Mouse (Mus musculus) kidney, adult 2 months (tissue): ENCODE measurements around the gene Gm7694. TPM values are rescaled to one million over a fixed set of nuclear protein-coding genes. Genes with fewer than 3 reads are reported as not detected.
A peak's percentile ranks its signal among the peaks of the same experiment; 100 is the strongest.

ENCODE experiments used
- DNase-seq: peaks from one replicate; pipeline ENCODE4 v3.0.0; 2021
- H3K27ac ChIP-seq: fragments of 200-500 bp; 2 replicates; pipeline ENCODE4 v1.5.1; 2012; ENCODE audit warnings: low read depth, low read length, control low read depth, inconsistent platforms; ENCODE audit not compliant: insufficient read depth
- H3K27me3 ChIP-seq: fragments of 200-500 bp; replicated peaks from 2 replicates; pipeline ENCODE4 v1.6.1; 2012; ENCODE audit warnings: mild to moderate bottlenecking, moderate library complexity, low read length, inconsistent platforms; ENCODE audit not compliant: control insufficient read depth, insufficient read depth
- H3K36me3 ChIP-seq: fragments of 200-500 bp; 2 replicates; pipeline ENCODE4 v1.6.1; 2012; ENCODE audit warnings: mild to moderate bottlenecking, moderate library complexity, low read length, inconsistent platforms; ENCODE audit not compliant: control insufficient read depth, insufficient read depth
- H3K4me1 ChIP-seq: fragments of 200-500 bp; 2 replicates; pipeline ENCODE4 v1.6.1; 2011; ENCODE audit warnings: low read length; ENCODE audit not compliant: control insufficient read depth, insufficient read depth
- H3K4me3 ChIP-seq: fragments of 200-500 bp; 2 replicates; pipeline ENCODE4 v1.5.1; 2011; ENCODE audit warnings: mild to moderate bottlenecking, low read depth, low read length, control low read depth; ENCODE audit not compliant: insufficient read depth
- CTCF ChIP-seq: fragments of 200-500 bp; conservative IDR thresholded peaks from 2 replicates; pipeline ENCODE4 v1.5.1; 2011; ENCODE audit warnings: low read depth, mild to moderate bottlenecking, control low read depth, low read length, moderate library complexity, mixed read lengths; ENCODE audit not compliant: insufficient read depth, insufficient read length
- POLR2A ChIP-seq: fragments of 200-500 bp; IDR thresholded peaks from one replicate; pipeline ENCODE4 v1.6.1; 2011; ENCODE audit warnings: low read depth, low read length, control low read depth
- WGBS: fragments of 180-500 bp; shearing (Covaris S2); methylation state at CpG from one replicate; pipeline ENCODE4 v1.1.7; 2018; 5-methylcytosine and 5-hydroxymethylcytosine counted together
- polyA plus RNA-seq: library from polyadenylated mRNA; depleted of rRNA; stranded (reverse); fragments of >200 nt; gene quantifications from 2 replicates; pipeline ENCODE4 v1.2.3, GENCODE M21; 2012

Gene Gm7694
- polyA plus RNA-seq, 1 experiment, result 14.5 TPM

GRCm38 (mm10) chr1:170292239-170292951 is 13.7 kb downstream of the Gm7694 start:
- Histone ChIP-seq H3K4me3 (no peak overlapping the region), H3K36me3 (no peaks in the 10 kb centered on the region), H3K27ac (peak overlapping the region; percentile 0; the same call in 1 of the 2 replicates), H3K27me3 (no peaks in the 10 kb centered on the region), H3K4me1 (peaks cover 5% of the 10 kb centered on the region; the same call in 1 of the 2 replicates)
- peak; percentile 79 for DNase-seq
- TF ChIP-seq CTCF (peak; percentile 30; the same call in 1 of the 2 replicates), POLR2A (no peak)
- WGBS, result 18% methylated on average over 9 of the region's 9 CpGs

GRCm38 (mm10) chr1:170282415-170283129 is 23.6 kb downstream of the Gm7694 start:
- no peaks in the 10 kb centered on the region for H3K4me1 ChIP-seq
- WGBS, result 82% methylated on average over 4 of the region's 4 CpGs
- no peaks in the 10 kb centered on the region for H3K36me3 ChIP-seq
- DNase-seq, result peak; percentile 6
- no peak for TF ChIP-seq POLR2A
- no peak overlapping the region for H3K4me3 ChIP-seq
- H3K27me3 ChIP-seq, result no peaks in the 10 kb centered on the region
- H3K27ac ChIP-seq, result no peak overlapping the region

GRCm38 (mm10) chr1:170277016-170277415 is 29.1 kb downstream of the Gm7694 start, which contains the start of gene Sh2d1b1:
Gene Sh2d1b1, plus strand, starts transcription at chr1:170277320.
- WGBS, result 77% methylated on average over 3 of the region's 3 CpGs
- Histone ChIP-seq H3K4me3 (no peak within 1 kb of the TSS), H3K27ac (no peak within 1 kb of the TSS), H3K27me3 (no peaks in the 10 kb centered on the region), H3K4me1 (no peaks in the 10 kb centered on the region), H3K36me3 (no peaks in the 10 kb centered on the region)
- TF ChIP-seq CTCF (no peak), POLR2A (no peak)
- peak; percentile 14 for DNase-seq

GRCm38 (mm10) chr1:170273252-170273651 is 32.9 kb downstream of the Gm7694 start:
- TF ChIP-seq POLR2A (no peak), CTCF (no peak)
- Histone ChIP-seq H3K27me3 (no peaks in the 10 kb centered on the region), H3K27ac (no peak overlapping the region), H3K36me3 (no peaks in the 10 kb centered on the region), H3K4me3 (no peak overlapping the region), H3K4me1 (no peaks in the 10 kb centered on the region)
- no peak for DNase-seq

GRCm38 (mm10) chr1:170270696-170271095 is 35.4 kb downstream of the Gm7694 start:
- no peaks in the 10 kb centered on the region for H3K36me3 ChIP-seq
- 63% methylated on average over 4 of the region's 4 CpGs for WGBS
- no peak overlapping the region for H3K4me3 ChIP-seq
- no peak for TF ChIP-seq CTCF
- TF ChIP-seq POLR2A, result no peak
- no peak for DNase-seq
- no peaks in the 10 kb centered on the region for H3K27me3 ChIP-seq
- H3K4me1 ChIP-seq, result no peaks in the 10 kb centered on the region
- H3K27ac ChIP-seq, result no peak overlapping the region

- no peaks in the 10 kb centered on the region for H3K4me1 ChIP-seq
- no peaks in the 10 kb centered on the region for H3K36me3 ChIP-seq
- H3K27ac ChIP-seq, result no peak overlapping the region
- no peak for DNase-seq
- no peaks in the 10 kb centered on the region for H3K27me3 ChIP-seq
- 83% methylated on average over 6 of the region's 6 CpGs for WGBS
- TF ChIP-seq CTCF (no peak), POLR2A (no peak)
- no peak overlapping the region for H3K4me3 ChIP-seq
Observed at GRCm38 (mm10) chr1:170270281-170270680, 35.9 kb downstream of the Gm7694 start.

- no peaks in the 10 kb centered on the region for H3K27me3 ChIP-seq
- H3K36me3 ChIP-seq, result no peaks in the 10 kb centered on the region
- TF ChIP-seq CTCF (no peak), POLR2A (no peak)
- 19% methylated on average over 32 of the region's 32 CpGs for WGBS
- H3K27ac ChIP-seq, result no peak overlapping the region
- DNase-seq, result peak; percentile 93
- H3K4me1 ChIP-seq, result no peaks in the 10 kb centered on the region; the same call in 1 of the 2 replicates
- H3K4me3 ChIP-seq, result peak overlapping the region; percentile 84
Observed at GRCm38 (mm10) chr1:170255560-170255910, 50.6 kb downstream of the Gm7694 start.
